Mouse (Mus musculus) midbrain, embryonic 14.5 days (tissue): ENCODE results near the gene Ccdc14. TPM values are rescaled to one million over a fixed set of nuclear protein-coding genes. Genes with fewer than 3 reads are reported as not detected.
A peak's percentile ranks its signal among the peaks of the same experiment; 100 is the strongest.
"Not testable (repeated sequence)": the region's sequence is repeated elsewhere in the genome, so short reads cannot be mapped to it uniquely, and the experiment has no call there.

Experiments used
- ATAC-seq: fragments of 200-750 bp; cut with Nextera tagmentation; 2 replicates; pipeline ENCODE4 v1.8.0; 2017; ENCODE audit warnings: moderate number of reproducible peaks, moderate library complexity; ENCODE audit not compliant: low FRiP score, low TSS enrichment
- DNase-seq: peaks from one replicate; pipeline ENCODE4 v3.0.0-alpha.2; 2015
- H3K27ac ChIP-seq: fragments of 300-500 bp; sonication (generic); replicated peaks from 2 replicates; pipeline ENCODE4 v1.5.1; 2014; ENCODE audit warnings: mild to moderate bottlenecking, low read depth, low read length, moderate library complexity
- H3K27me3 ChIP-seq: fragments of 300-500 bp; sonication (generic); 2 replicates; pipeline ENCODE4 v1.6.1; 2014; ENCODE audit warnings: low read length, control low read depth, mixed read lengths; ENCODE audit not compliant: control insufficient read depth, insufficient read depth
- H3K36me3 ChIP-seq: fragments of 300-500 bp; sonication (generic); 2 replicates; pipeline ENCODE4 v1.6.1; 2014; ENCODE audit warnings: low read length, control low read depth; ENCODE audit not compliant: control insufficient read depth, insufficient read depth
- H3K4me1 ChIP-seq: fragments of 300-500 bp; sonication (generic); 2 replicates; pipeline ENCODE4 v1.6.1; 2014; ENCODE audit warnings: mild to moderate bottlenecking, antibody characterized with exemption, low read length, control low read depth; ENCODE audit not compliant: control insufficient read depth, insufficient read depth
- H3K4me2 ChIP-seq: fragments of 300-500 bp; sonication (generic); 2 replicates; pipeline ENCODE4 v1.6.1; 2014; ENCODE audit warnings: mild to moderate bottlenecking, low read length, moderate library complexity
- H3K4me3 ChIP-seq: fragments of 300-500 bp; sonication (generic); replicated peaks from 2 replicates; pipeline ENCODE4 v1.5.1; 2014; ENCODE audit warnings: low read depth, low read length
- H3K9ac ChIP-seq: fragments of 300-500 bp; sonication (generic); replicated peaks from 2 replicates; pipeline ENCODE4 v1.6.1; 2014; ENCODE audit warnings: mild to moderate bottlenecking, low read length, moderate library complexity
- H3K9me3 ChIP-seq: fragments of 300-500 bp; sonication (generic); 2 replicates; pipeline ENCODE4 v1.6.1; 2016; ENCODE audit warnings: low read length, control low read depth, mixed read lengths; ENCODE audit not compliant: control insufficient read depth
- WGBS: fragments of 180-500 bp; shearing (Covaris S2); extraction: QIAGEN DNeasy Blood & Tissue Kit; methylation state at CpG from one replicate; pipeline ENCODE4 v1.1.7; 2014; 5-methylcytosine and 5-hydroxymethylcytosine counted together
- polyA plus RNA-seq: library from polyadenylated mRNA; unstranded; fragments of >200 nt; fragmentation: Nextera tagmentation; extraction: Ambion mirVana; gene quantifications from 2 replicates; pipeline ENCODE4 v1.2.1, GENCODE M21; 2014

Gene Ccdc14
- 4.1 and 4.8 TPM in 2 replicates for polyA plus RNA-seq

DNA sequence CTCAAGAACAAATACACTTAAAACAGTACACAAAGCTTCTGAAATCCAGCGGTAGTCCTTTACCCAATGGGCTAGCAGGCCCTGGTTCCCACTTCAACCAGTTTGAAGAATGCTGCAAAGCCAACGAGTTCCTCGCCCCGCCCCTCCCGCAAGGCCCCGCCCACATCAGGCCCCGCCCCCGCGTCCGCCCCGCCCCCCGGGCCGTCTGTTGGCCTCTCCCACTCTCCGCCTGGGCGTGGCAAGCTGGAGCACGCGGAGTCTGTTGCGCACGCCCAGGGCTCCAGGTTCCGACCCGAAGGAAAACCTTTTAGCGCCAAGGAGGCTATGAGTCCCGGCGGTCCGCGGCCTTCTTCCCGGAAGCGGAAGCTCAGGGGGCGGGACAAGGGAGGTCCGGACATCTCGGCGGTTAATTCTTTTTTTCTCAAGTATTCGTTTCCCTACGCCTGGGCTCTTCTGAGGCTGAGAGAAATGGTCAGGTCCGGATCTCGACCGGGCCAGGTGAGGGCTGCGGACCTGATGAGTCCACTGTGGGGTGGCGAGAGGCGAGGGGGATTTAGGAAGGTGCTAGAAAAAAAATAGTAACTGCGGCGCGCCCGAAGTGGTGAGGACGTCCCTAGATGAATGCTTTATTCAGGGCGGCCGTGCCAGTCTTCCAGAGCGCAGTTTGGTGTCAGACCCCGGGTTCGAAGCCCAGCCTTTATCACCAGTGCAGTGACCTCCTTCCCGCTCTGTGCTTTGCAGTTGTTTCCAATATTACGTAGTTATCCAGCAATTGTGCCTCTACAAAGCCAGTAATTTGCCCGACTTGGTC, at the start of gene Ccdc14:
Ccdc14 (plus strand) TSS at position 283 of the 811 bp plus-strand sequence.
- ATAC-seq (peak; percentile 93), DNase-seq (peak; percentile 94)
- Histone ChIP-seq H3K4me2 (peak within 1 kb of the TSS; percentile 91), H3K36me3 (no peaks in the 10 kb centered on the region), H3K4me1 (peaks cover 6% of the 10 kb centered on the region), H3K27me3 (no peaks in the 10 kb centered on the region), H3K9ac (peak within 1 kb of the TSS; percentile 54), H3K27ac (peak within 1 kb of the TSS; percentile 85), H3K4me3 (peak within 1 kb of the TSS; percentile 54), H3K9me3 (no peaks in the 10 kb centered on the region)
- WGBS, result under 1% methylated on average over 53 of the region's 53 CpGs

DNA sequence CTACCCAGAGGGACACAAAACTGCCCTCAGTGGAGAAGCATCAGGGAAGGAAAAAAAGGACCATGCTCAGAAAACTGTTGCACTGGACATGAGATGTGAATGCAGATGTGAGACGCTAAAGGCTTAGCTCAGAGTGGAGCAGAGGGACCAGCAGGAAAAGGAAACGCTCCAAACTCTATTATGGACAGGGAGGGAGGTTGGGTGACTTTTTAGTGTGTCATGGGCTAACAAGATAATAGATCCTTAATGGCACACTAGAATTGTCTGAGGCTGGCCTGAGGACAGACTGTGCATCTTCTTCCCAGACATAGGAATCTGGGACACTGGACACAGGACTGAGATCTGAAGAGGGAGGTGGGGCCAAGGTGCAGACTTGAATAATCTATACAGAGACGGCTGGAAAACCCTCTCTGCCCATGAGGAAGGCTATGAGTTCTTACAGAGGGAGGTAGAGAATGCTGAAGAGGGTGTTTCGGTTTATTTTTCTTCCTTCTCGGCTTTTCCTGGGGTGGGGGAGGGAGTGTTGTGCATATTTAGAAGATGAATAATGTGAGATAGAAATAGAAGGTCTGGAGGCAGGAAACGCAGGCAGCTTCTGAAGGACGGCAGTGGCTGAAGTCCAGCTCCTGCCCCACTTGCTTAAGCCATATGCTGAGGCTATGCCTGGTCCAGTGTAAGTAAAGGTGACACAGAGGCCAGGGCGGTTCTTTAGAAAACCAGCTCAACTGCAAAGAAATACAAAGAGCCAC, 46.7 kb upstream of the Ccdc14 start:
- Histone ChIP-seq H3K27me3 (no peaks in the 10 kb centered on the region), H3K4me3 (no peak overlapping the region), H3K36me3 (no peaks in the 10 kb centered on the region), H3K9me3 (no peaks in the 10 kb centered on the region), H3K9ac (no peak overlapping the region), H3K4me1 (no peaks in the 10 kb centered on the region), H3K4me2 (no peak overlapping the region), H3K27ac (no peak overlapping the region)
- DNase-seq (no peak), ATAC-seq (no peak)
- 82% methylated on average over 8 of the region's 8 CpGs for WGBS

DNA sequence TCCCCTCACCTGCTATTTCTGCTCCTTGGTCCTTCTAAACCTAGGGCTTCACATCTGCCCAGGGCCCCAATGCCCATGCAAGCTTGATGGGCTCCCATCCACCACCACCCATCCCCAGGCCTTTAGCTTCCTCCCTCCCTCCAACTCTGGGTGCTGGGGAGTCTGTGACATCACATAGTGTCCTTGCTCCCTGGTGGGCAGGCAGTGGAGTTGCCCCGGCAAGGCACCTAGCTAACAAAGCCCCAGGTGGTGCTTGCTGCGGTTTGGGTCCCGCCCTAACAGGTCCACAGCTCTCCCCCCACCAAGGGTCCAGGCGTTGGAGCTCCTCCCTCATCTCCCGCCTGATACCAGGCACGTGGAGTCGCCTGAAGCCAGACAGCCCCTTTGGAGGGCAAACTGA, 40.8 kb upstream of the Ccdc14 start, which contains the start of gene Ropn1:
Ropn1 (plus strand) TSS at position 301 of the 400 bp plus-strand sequence.
- no peak for ATAC-seq
- DNase-seq, result no peak
- Histone ChIP-seq H3K4me1 (no peaks in the 10 kb centered on the region), H3K36me3 (no peaks in the 10 kb centered on the region), H3K4me2 (no peak within 1 kb of the TSS), H3K4me3 (no peak within 1 kb of the TSS), H3K9ac (no peak within 1 kb of the TSS), H3K9me3 (no peaks in the 10 kb centered on the region), H3K27me3 (no peaks in the 10 kb centered on the region), H3K27ac (no peak within 1 kb of the TSS)
- 70% methylated on average over 7 of the region's 7 CpGs for WGBS

DNA sequence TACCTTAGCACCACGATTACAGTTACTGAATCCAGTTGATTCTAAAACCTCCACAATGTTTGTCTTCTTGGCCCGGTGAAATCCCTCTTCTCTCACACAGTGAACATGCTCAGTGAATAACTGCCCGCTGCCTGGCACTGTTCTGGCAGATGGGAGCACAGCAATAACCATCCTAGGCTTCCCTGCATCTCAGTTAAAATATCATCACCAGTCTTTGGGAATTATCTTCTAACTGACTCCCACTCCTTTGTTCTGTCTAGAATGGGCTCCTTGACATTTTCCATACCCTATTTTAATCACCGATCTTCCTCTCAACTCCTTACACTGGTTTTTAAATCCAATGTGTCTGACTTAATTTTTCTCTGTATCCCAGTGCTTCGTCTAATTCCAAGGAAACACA, 37.4 kb upstream of the Ccdc14 start:
- H3K4me1 ChIP-seq, result peaks cover 2% of the 10 kb centered on the region
- DNase-seq (no peak), ATAC-seq (no peak)
- 91% methylated on average over 5 of the region's 5 CpGs for WGBS
- no peaks in the 10 kb centered on the region for H3K27me3 ChIP-seq
- H3K27ac ChIP-seq, result no peak overlapping the region
- no peaks in the 10 kb centered on the region for H3K36me3 ChIP-seq
- H3K9me3 ChIP-seq, result no peaks in the 10 kb centered on the region
- H3K4me2 ChIP-seq, result no peak overlapping the region
- H3K4me3 ChIP-seq, result no peak overlapping the region
- H3K9ac ChIP-seq, result no peak overlapping the region

DNA sequence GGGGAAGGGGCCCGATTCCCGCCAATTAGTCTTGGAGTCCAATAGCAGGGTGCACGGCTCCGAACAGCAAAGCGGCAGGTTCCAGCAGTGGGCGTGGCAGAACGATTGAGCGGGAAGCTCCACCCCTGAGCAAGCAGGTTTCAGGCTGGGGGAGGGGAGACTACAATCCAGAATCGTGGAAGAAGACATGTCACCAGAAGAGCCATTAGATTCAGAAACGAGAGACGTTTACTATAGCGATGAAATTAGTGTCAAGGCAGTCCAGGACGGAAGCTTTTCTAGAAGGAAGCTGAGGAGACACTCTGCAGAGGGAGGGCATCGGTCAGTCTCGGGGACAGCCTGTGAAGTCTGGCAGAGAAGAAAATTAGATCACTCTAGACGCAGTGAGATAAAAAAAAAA, 32.9 kb upstream of the Ccdc14 start:
- not testable (repeated sequence) for H3K4me1 ChIP-seq, H3K27ac ChIP-seq, H3K27me3 ChIP-seq, ATAC-seq, H3K36me3 ChIP-seq, H3K9me3 ChIP-seq
- H3K4me3 ChIP-seq, result peak overlapping the region; percentile 29
- WGBS, result 2% methylated on average over 16 of the region's 16 CpGs
- peak; percentile 39 for DNase-seq
- H3K4me2 ChIP-seq, result peak overlapping the region; percentile 55
- peak overlapping the region; percentile 6; the same call in 1 of the 2 replicates for H3K9ac ChIP-seq

DNA sequence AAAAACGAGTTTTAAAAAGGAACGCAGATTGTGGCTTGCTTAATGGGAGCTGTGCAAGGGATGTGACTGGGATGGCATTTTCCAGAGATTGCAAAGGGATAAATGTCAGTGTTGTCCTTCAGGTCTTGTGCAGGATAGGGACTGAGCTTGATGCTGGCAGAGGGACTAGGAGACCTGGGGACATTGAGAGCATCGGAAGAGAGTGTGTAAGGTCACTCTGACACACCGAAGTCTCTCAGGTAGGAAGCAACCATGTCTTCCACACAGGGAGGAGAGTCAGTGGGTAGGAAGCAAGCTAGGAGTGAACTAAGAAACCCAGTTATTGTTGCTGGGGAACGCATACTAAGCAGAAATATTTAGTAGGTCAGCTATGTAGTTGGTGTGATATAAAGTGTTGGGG, 32.4 kb upstream of the Ccdc14 start:
- DNase-seq (peak; percentile 7), ATAC-seq (no peak)
- peak overlapping the region; percentile 55 for H3K4me2 ChIP-seq
- peak overlapping the region; percentile 6; the same call in 1 of the 2 replicates for H3K9ac ChIP-seq
- 21% methylated on average over 5 of the region's 5 CpGs for WGBS
- H3K9me3 ChIP-seq, result no peaks in the 10 kb centered on the region
- H3K4me1 ChIP-seq, result peaks cover 7% of the 10 kb centered on the region
- H3K27me3 ChIP-seq, result no peaks in the 10 kb centered on the region
- peak overlapping the region; percentile 29 for H3K4me3 ChIP-seq
- H3K36me3 ChIP-seq, result no peaks in the 10 kb centered on the region
- no peak overlapping the region for H3K27ac ChIP-seq

DNA sequence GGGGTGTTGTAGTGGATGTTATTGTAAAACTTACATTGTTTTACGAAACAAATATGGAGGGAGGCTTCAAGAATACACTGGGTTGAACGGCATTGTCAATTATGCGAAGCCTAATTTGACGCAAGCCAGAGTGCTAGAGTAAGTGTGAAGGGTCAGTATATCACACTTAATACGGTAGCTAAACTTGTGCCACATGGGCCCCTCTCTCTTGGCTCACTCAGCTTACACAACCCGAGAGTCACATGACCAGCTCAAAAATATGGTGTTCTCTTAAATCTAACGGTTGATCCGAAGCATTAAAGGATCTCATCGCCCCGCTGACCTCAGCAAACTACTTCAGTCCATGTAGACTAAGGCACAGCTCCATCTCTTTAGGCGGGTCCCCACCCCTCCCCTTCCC, 32.0 kb upstream of the Ccdc14 start:
- Histone ChIP-seq H3K4me2 (peak overlapping the region; percentile 55), H3K9me3 (no peaks in the 10 kb centered on the region), H3K9ac (no peak overlapping the region), H3K4me1 (peaks cover 7% of the 10 kb centered on the region), H3K36me3 (no peaks in the 10 kb centered on the region), H3K4me3 (peak overlapping the region; percentile 29), H3K27me3 (no peaks in the 10 kb centered on the region), H3K27ac (no peak overlapping the region)
- WGBS, result 41% methylated on average over 11 of the region's 11 CpGs
- ATAC-seq (no peak), DNase-seq (peak; percentile 29)

DNA sequence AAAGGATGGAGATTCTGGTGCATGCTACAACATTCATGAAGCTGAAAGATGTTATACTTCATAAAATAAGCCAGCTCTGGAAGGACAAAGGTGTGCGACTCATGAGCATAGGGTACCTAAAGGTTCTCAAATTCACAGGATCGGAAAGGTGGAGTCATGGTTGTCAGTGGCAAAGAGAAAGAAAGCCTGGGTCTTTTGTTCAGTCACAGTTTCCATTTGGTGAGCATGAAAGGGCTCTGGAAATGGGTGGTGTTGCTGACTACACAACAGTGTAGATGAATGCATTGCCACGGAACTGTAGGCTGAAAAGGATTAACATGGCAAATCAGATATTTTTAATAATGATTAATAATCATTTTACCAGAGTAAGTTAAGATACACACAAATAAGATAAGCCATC, 25.9 kb upstream of the Ccdc14 start:
- DNase-seq (no peak), ATAC-seq (no peak)
- no peak overlapping the region for H3K4me3 ChIP-seq
- H3K4me1 ChIP-seq, result 0 out of 2 replicates have a peak, but pooled peaks cover 3% of the 10 kb centered on the region
- H3K9me3 ChIP-seq, result no peaks in the 10 kb centered on the region
- H3K4me2 ChIP-seq, result no peak overlapping the region
- H3K9ac ChIP-seq, result no peak overlapping the region
- 66% methylated on average over 3 of the region's 3 CpGs for WGBS
- H3K27ac ChIP-seq, result no peak overlapping the region
- H3K27me3 ChIP-seq, result 0 out of 2 replicates have a peak, but pooled peaks cover 9% of the 10 kb centered on the region
- H3K36me3 ChIP-seq, result no peaks in the 10 kb centered on the region
